Mouse (Mus musculus): Measurements from ENCODE around the gene Pcyt2. TPM values are rescaled to one million over a fixed set of nuclear protein-coding genes. Genes with fewer than 3 reads are reported as not detected.
A peak's percentile ranks its signal among the peaks of the same experiment; 100 is the strongest.
"Not testable (repeated sequence)": the region's sequence is repeated elsewhere in the genome, so short reads cannot be mapped to it uniquely, and the experiment has no call there.

Pcyt2 gene
- polyA plus RNA-seq, 1 experiment from 2014 or later, result 141 TPM

DNA sequence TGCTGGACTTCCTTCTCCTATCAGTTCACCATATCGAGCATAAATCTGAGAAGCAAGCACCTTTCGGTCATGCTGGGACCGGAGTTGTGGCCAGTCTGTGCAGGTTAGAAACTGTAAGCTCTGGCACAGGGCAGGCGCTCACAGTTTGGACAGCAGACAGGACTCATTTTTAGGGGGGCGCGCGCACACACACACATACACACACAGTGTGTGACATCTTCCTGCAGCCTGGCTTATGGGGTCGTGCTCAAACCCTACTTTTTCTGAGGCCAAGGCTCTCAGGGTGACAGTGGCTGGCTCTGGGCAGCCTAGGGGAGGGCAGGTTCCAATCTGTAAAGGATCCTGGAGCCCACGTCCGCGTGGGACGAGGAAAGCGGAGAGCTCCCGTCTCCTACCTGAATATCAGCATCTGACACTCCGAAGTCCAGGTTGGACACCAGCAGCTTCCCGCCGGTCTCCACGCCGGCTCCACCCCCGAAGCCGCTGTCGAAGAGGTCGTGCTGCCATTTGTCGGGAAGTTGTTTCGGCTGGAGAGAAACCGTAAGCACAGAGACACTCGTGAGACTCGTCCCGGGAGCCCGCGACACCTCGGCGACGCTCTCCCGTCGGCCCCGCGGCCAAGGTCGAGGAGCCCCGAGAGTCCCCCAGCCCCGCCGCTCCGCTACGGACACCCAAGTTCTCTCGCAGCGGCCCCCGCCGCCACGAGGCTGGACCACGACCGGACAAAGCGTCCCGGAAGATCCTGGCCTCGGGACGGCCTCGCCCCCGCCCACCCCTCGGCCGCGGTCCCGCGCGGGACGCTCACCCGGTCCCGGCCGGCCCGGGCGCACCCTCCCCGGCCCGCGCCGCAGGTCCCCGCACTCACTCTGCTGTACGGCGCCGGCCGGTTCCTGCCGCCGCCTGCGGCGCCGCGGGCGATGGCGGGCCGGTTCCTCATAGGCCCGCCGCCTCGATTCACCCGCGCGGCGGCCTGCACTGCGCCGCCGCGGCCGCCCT, 20.2 kb downstream of the Pcyt2 start:
- WGBS, result 3% methylated on average over 98 of the region's 99 CpGs
- Histone ChIP-seq H3K9ac (peak overlapping the region; percentile 99), H3K27me3 (no peaks in the 10 kb centered on the region), H3K4me1 (peaks cover 31% of the 10 kb centered on the region), H3K9me3 (replicated peaks) (no peaks in the 10 kb centered on the region), H3K36me3 (peaks cover 64% of the 10 kb centered on the region), H3K4me2 (replicated peaks) (peak overlapping the region; percentile 79), H3K27ac (replicated peaks) (peak overlapping the region; percentile 93), H3K4me3 (replicated peaks) (peak overlapping the region; percentile 95)
- ATAC-seq (ENCODE audit: insufficient number of reproducible peaks, low FRiP score, low TSS enrichment, low read depth), result peak; percentile 47

DNA sequence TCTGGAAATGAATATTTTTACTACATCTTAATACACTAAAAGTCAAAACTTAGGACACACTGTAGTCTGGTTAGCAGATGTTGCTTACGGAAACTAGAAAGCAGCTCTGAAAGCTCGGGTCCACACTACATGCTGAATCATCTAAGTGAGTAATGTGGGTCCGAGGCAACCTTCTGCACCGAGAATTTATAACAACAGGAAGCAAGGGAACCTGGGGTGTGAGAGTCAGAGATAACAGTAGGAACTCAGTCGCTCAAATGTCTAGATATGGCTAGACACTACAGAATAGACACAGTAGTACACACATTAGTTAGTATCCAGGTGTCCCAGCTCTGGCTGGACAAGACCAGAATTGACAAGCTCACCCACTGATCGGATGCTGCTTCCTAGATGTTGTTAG, 29.2 kb downstream of the Pcyt2 start:
- Histone ChIP-seq H3K9me3 (replicated peaks) (no peaks in the 10 kb centered on the region), H3K9ac (no peak overlapping the region), H3K27ac (replicated peaks) (no peak overlapping the region), H3K4me3 (replicated peaks) (no peak overlapping the region), H3K4me2 (replicated peaks) (no peak overlapping the region), H3K4me1 (no peaks in the 10 kb centered on the region), H3K36me3 (peaks cover 83% of the 10 kb centered on the region), H3K27me3 (no peaks in the 10 kb centered on the region)
- 90% methylated on average over 6 of the region's 6 CpGs for WGBS
- ATAC-seq (ENCODE audit: insufficient number of reproducible peaks, low FRiP score, low TSS enrichment, low read depth), result no peak

DNA sequence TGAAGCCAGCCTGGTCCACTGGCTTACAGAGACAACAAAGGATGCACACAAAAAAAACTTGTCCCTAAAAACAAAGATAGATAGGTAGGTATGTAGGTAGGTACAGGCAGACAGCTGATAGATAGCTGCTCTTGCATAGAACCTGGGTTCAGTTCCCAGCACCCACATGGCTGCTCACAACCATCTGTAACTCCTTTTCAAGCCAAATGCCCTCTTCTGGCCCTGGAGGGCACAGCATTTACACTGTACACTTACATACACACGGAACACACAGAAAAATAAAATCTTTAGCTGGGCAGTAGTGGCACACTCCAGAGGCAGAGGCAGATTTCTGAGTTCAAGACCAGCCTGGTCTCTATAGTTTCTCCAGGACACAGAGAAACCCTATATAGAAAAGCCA, 33.8 kb downstream of the Pcyt2 start:
- H3K9me3 ChIP-seq (replicated peaks), result no peaks in the 10 kb centered on the region
- peaks cover 26% of the 10 kb centered on the region for H3K4me1 ChIP-seq
- no peak overlapping the region for H3K27ac ChIP-seq (replicated peaks)
- H3K4me2 ChIP-seq (replicated peaks), result no peak overlapping the region
- no peak overlapping the region for H3K4me3 ChIP-seq (replicated peaks)
- H3K27me3 ChIP-seq, result no peaks in the 10 kb centered on the region
- H3K36me3 ChIP-seq, result peaks cover 50% of the 10 kb centered on the region
- ATAC-seq (ENCODE audit: insufficient number of reproducible peaks, low FRiP score, low TSS enrichment, low read depth), result no peak
- H3K9ac ChIP-seq, result no peak overlapping the region
- 97% methylated on average over 1 of the region's 1 CpGs for WGBS

DNA sequence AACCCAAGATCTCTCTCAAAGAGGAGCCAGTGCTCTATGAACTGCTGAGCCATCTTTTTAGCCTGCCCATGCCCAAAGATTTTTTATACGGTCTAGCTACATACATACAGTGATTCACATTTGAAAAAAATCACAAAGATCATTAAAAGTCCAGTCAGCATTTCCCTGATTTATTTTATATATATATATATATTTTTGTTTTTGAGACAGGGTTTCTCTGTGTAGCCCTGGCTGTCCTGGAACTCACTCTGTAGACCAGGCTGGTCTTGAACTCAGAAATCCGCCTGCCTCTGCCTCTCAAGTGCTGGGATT, 34.8 kb downstream of the Pcyt2 start:
- not testable (repeated sequence) for ATAC-seq (ENCODE audit: insufficient number of reproducible peaks, low FRiP score, low TSS enrichment, low read depth); H3K4me2 ChIP-seq (replicated peaks); H3K9me3 ChIP-seq (replicated peaks); H3K9ac ChIP-seq; H3K27ac ChIP-seq (replicated peaks); H3K27me3 ChIP-seq; H3K4me3 ChIP-seq (replicated peaks)
- WGBS, result 90% methylated on average over 2 of the region's 2 CpGs
- H3K36me3 ChIP-seq, result peaks cover 52% of the 10 kb centered on the region
- H3K4me1 ChIP-seq, result peaks cover 29% of the 10 kb centered on the region

DNA sequence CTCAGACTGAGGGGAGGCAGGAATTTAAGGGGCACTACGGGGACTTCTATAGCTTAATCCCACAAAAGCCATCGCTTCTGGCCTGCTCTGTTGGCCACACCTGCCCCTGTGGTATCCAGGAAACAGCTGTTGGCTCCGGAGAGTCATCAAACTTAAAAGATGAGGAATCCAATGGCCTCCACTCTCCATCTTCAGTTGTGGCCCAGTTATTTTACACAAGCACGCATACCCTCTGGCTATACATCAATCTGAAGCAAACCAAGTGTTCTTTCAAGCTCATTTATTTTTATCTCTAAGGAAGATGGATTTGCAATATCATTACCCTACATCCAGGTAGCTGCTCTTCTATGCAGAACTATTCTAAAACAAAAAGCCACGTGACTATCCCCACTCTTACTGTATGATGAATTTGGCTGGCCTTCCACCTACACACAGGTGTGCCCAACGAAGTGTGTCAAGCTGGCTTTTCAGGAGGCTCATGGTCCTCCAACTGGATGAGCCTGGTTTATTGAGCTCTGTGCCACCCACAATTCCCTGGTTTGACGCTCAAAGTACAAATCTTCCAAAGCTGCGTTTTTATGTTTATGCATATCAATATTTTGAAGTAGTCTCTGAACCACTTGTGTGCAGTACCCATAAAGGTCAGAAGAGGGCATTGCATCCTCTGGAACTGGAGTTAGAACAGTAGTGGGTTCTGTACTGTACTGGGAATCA, 35.3 kb downstream of the Pcyt2 start:
- Histone ChIP-seq H3K4me1 (peaks cover 29% of the 10 kb centered on the region), H3K9me3 (replicated peaks) (no peaks in the 10 kb centered on the region), H3K36me3 (peaks cover 52% of the 10 kb centered on the region), H3K27ac (replicated peaks) (peak overlapping the region; percentile 95), H3K4me3 (replicated peaks) (peak overlapping the region; percentile 84), H3K27me3 (no peaks in the 10 kb centered on the region), H3K9ac (no peak overlapping the region; the same call in 1 of the 2 replicates), H3K4me2 (replicated peaks) (peak overlapping the region; percentile 88)
- 71% methylated on average over 8 of the region's 8 CpGs for WGBS
- no peak for ATAC-seq (ENCODE audit: insufficient number of reproducible peaks, low FRiP score, low TSS enrichment, low read depth)

DNA sequence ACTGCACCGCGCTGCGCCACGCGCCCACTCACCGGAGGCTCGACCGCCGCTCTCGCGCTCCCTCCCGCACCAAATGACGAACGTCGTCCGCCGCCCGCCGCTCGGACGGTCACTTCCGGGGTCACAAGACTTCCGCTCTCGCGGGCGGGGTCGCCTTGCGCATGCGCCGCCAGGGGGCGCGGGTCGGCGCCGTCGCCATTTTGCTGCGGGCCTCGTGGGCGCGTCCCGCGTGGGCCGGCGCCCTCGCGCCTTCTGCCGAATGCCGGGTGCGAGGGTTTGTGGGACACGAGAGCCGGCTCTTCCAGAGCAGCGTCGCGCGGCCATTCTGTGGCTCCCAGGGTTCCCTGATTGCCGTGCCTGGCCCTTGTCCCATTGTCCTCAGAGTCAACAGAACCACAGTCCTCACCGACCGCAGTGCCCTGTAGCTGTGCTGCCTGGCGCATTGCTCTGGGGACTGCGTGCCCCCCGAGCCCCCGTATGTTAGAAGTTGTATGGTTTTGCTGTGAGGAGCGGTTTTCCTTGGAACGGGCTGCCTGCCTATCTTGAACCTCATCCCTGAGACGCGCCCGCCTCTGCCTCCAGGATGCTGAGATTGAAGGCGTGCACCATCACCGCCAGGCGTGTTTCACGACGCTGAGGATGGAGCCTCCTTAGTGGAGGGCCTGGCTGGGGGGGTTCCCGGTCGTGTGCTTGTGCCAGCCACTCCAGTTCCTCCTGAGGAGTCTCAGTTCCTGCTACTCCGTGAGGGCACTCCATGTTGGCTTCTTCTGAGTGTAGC, 36.1 kb downstream of the Pcyt2 start, which contains the start of gene Arhgdia:
Gene Arhgdia (minus strand): TSS at position 135 of the 778 bp plus-strand sequence.
- no peaks in the 10 kb centered on the region for H3K27me3 ChIP-seq
- H3K4me1 ChIP-seq, result peaks cover 29% of the 10 kb centered on the region
- H3K4me2 ChIP-seq (replicated peaks), result peak within 1 kb of the TSS; percentile 88
- peak within 1 kb of the TSS; percentile 84 for H3K4me3 ChIP-seq (replicated peaks)
- no peaks in the 10 kb centered on the region for H3K9me3 ChIP-seq (replicated peaks)
- peak; percentile 56 for ATAC-seq (ENCODE audit: insufficient number of reproducible peaks, low FRiP score, low TSS enrichment, low read depth)
- H3K27ac ChIP-seq (replicated peaks), result peak within 1 kb of the TSS; percentile 95
- H3K9ac ChIP-seq, result peak within 1 kb of the TSS; percentile 75
- peaks cover 53% of the 10 kb centered on the region for H3K36me3 ChIP-seq
- WGBS, result 5% methylated on average over 75 of the region's 75 CpGs

DNA sequence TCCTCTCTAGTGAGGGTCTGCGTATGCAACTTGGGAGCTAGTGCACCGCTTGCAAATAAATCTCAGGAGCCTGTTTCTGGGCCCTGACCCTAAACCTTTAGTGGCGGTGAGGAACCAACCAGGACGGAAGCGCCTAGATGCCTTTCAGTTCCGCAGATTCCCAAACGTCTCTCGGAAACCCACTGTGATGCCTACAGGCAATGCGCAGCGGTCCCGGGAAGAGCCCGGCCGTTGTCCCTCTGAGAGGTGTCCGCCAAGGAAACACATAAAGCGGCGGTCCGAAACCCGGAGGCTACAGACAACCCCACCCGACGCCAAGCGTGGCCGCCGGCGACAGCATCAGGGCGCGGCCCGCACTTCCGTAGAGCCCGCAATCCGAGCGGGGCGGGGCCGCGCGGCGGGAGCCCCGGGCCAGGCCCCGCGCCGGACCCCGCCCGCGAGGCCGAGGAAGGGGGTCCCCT, 36.8 kb downstream of the Pcyt2 start:
- H3K9me3 ChIP-seq (replicated peaks), result no peaks in the 10 kb centered on the region
- H3K4me3 ChIP-seq (replicated peaks), result peak overlapping the region; percentile 84
- WGBS, result under 1% methylated on average over 44 of the region's 44 CpGs
- peak overlapping the region; percentile 88 for H3K4me2 ChIP-seq (replicated peaks)
- no peaks in the 10 kb centered on the region for H3K27me3 ChIP-seq
- ATAC-seq (ENCODE audit: insufficient number of reproducible peaks, low FRiP score, low TSS enrichment, low read depth), result peak; percentile 36; the same call in 1 of the 2 replicates
- peaks cover 29% of the 10 kb centered on the region for H3K4me1 ChIP-seq
- H3K36me3 ChIP-seq, result peaks cover 46% of the 10 kb centered on the region
- peak overlapping the region; percentile 75 for H3K9ac ChIP-seq
- peak overlapping the region; percentile 95 for H3K27ac ChIP-seq (replicated peaks)

DNA sequence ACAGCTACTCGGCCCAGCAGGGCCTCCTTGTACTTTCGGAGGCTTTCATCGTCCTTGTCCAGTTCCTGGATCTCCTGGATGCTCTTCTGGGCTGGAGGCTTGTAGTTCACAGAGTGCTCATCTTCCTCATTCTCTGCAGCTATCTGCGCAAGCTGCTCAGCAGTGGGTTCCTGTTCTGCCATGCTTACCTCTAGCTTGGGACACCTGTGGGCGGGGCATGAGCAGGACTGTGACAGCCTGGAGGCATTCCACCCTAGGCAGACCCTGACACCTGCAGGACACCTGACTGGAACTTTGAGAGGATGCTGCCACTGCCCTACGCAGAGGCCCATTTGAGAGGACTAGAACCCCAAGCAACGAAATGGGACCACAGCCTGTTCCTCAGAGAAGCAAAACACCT, 37.5 kb downstream of the Pcyt2 start:
- WGBS, result 51% methylated on average over 7 of the region's 7 CpGs
- H3K27me3 ChIP-seq, result no peaks in the 10 kb centered on the region
- peak overlapping the region; percentile 95 for H3K27ac ChIP-seq (replicated peaks)
- no peak for ATAC-seq (ENCODE audit: insufficient number of reproducible peaks, low FRiP score, low TSS enrichment, low read depth)
- peak overlapping the region; percentile 84 for H3K4me3 ChIP-seq (replicated peaks)
- peaks cover 29% of the 10 kb centered on the region for H3K4me1 ChIP-seq
- peak overlapping the region; percentile 75 for H3K9ac ChIP-seq
- no peaks in the 10 kb centered on the region for H3K9me3 ChIP-seq (replicated peaks)
- H3K4me2 ChIP-seq (replicated peaks), result peak overlapping the region; percentile 88
- H3K36me3 ChIP-seq, result peaks cover 38% of the 10 kb centered on the region

DNA sequence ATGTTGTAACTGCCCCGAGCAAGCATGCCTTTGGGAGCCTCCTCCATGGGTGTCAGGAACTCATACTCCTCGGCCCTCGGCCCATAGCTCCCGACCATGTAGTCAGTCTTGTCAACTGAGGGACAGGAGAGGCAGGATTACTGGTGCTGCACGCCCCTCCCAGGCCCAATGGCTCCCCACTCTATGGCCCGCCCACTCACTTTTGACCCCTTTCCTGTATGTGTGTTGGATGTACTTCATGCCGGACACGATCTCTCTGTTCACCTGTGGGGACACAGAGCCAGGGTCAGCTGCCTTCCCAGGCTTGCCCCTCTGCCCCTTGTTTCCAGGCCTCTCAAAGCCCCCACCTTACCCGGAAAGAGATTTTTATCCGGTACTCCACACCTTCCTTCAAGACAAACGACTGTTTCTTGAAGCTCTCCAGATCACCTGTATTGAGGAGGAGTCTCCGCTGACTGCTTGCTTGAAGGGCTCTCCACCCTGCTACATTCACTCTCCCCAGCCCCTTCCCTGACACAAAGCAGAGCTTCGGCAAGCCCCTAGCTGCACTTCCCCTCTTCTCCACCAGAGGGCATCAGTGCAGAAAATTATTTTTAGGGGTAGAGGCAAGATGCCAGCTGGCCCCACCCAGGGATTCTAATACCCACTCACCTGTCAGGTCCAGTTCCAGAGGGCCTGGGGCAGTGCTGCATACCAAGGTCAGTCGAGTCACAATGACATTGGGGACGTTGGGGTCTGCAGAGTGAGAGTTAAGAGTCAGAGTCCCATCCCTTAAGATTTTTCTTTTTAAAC, 38.2 kb downstream of the Pcyt2 start:
- ATAC-seq (ENCODE audit: insufficient number of reproducible peaks, low FRiP score, low TSS enrichment, low read depth), result no peak
- peak overlapping the region; percentile 95 for H3K27ac ChIP-seq (replicated peaks)

DNA sequence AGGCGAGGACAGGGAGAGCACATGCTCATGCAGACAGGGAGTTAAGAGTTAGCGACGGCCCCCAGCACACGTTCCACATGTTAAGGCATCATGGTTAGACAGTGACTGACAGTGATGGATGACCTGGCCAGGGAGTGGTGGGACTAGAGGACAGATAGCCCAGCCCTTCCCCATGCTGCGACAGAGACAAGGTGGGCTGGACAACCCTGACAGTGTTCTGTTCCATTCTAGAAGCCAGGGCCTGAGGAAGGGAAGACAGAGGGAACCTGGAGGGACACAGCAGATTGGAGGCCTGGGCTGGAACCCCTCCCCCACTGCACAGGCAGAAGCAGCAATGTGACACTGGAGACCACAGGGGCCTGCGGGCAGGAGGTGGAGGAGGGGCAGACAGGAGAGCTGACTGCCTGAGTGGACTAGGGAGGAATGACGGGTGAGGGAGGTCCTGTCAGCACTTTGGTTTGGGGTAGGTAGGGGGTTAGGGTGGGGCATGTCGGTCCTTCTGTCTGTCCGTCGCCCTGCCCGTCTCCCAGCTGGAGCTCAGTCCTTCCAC, 39.0 kb downstream of the Pcyt2 start:
- Histone ChIP-seq H3K27me3 (no peaks in the 10 kb centered on the region), H3K9ac (no peak overlapping the region), H3K36me3 (peaks cover 31% of the 10 kb centered on the region), H3K4me2 (replicated peaks) (no peak overlapping the region), H3K9me3 (replicated peaks) (no peaks in the 10 kb centered on the region), H3K4me1 (peaks cover 37% of the 10 kb centered on the region), H3K4me3 (replicated peaks) (no peak overlapping the region), H3K27ac (replicated peaks) (no peak overlapping the region)
- whole genome bisulfite sequencing, result 70% methylated on average over 11 of the region's 11 CpGs
- ATAC-seq (ENCODE audit: insufficient number of reproducible peaks, low FRiP score, low TSS enrichment, low read depth), result no peak

More for the DNA sequence above, 38.2 kb downstream of the Pcyt2 start:
- Histone ChIP-seq H3K4me2 (replicated peaks) (peak overlapping the region; percentile 88), H3K27me3 (no peaks in the 10 kb centered on the region), H3K36me3 (peaks cover 34% of the 10 kb centered on the region), H3K9ac (0 out of 2 replicates have a peak overlapping the region, but pooled peaks have one; percentile 75), H3K9me3 (replicated peaks) (no peaks in the 10 kb centered on the region), H3K4me1 (peaks cover 32% of the 10 kb centered on the region), H3K4me3 (replicated peaks) (peak overlapping the region; percentile 84)
- 53% methylated on average over 15 of the region's 15 CpGs for WGBS

Data from embryonic facial prominence, embryonic 15.5 days (tissue).